Mouse (Mus musculus) kidney, embryonic 16.5 days (tissue): Measurements from ENCODE around the gene Cnksr1. TPM values are rescaled to one million over a fixed set of nuclear protein-coding genes. Genes with fewer than 3 reads are reported as not detected.
"Not testable (repeated sequence)": the region's sequence is repeated elsewhere in the genome, so short reads cannot be mapped to it uniquely, and the experiment has no call there.

Experiments
- ATAC-seq: fragments of 200-750 bp; cut with Nextera tagmentation; 2 replicates; pipeline ENCODE4 v1.8.0; 2017; ENCODE audit warnings: moderate TSS enrichment; ENCODE audit not compliant: low FRiP score, low TSS enrichment
- H3K27ac ChIP-seq: fragments of 300-500 bp; sonication (generic); 2 replicates; pipeline ENCODE4 v1.5.1; 2014; ENCODE audit warnings: low read length
- H3K27me3 ChIP-seq: fragments of 300-500 bp; sonication (generic); 2 replicates; pipeline ENCODE4 v1.6.1; 2014; ENCODE audit warnings: low read length, control low read depth, mixed read lengths; ENCODE audit not compliant: insufficient read depth
- H3K36me3 ChIP-seq: fragments of 300-500 bp; sonication (generic); 2 replicates; pipeline ENCODE4 v1.6.1; 2014; ENCODE audit warnings: low read length, control low read depth, mixed read lengths; ENCODE audit not compliant: insufficient read depth
- H3K4me1 ChIP-seq: fragments of 300-500 bp; sonication (generic); 2 replicates; pipeline ENCODE4 v1.6.1; 2014; ENCODE audit warnings: low read length, control low read depth, mixed read lengths; ENCODE audit not compliant: insufficient read depth
- H3K4me2 ChIP-seq: fragments of 300-500 bp; sonication (generic); replicated peaks from 2 replicates; pipeline ENCODE4 v1.6.1; 2014; ENCODE audit warnings: low read depth, low read length
- H3K4me3 ChIP-seq: fragments of 300-500 bp; sonication (generic); 2 replicates; pipeline ENCODE4 v1.5.1; 2014; ENCODE audit warnings: mild to moderate bottlenecking, low read length
- H3K9ac ChIP-seq: fragments of 300-500 bp; sonication (generic); replicated peaks from 2 replicates; pipeline ENCODE4 v1.6.1; 2014; ENCODE audit warnings: low read length
- H3K9me3 ChIP-seq: fragments of 300-500 bp; sonication (generic); 2 replicates; pipeline ENCODE4 v1.6.1; 2016; ENCODE audit warnings: low read length, control low read depth
- WGBS: fragments of 180-500 bp; shearing (Covaris S2); extraction: QIAGEN DNeasy Blood & Tissue Kit; methylation state at CpG from one replicate; pipeline ENCODE4 v1.1.7; 2014; 5-methylcytosine and 5-hydroxymethylcytosine counted together
- polyA plus RNA-seq: library from polyadenylated mRNA; unstranded; fragments of >200 nt; fragmentation: Nextera tagmentation; extraction: Ambion mirVana; gene quantifications from 2 replicates; pipeline ENCODE4 v1.2.1, GENCODE M21; 2015

Cnksr1 gene
- 9.6 and 10.9 TPM in 2 replicates for polyA plus RNA-seq

GRCm38 (mm10) chr4:134238279-134238651, at the start of gene Cnksr1:
TSS of gene Cnksr1 (minus strand) at chr4:134238399.
- Histone ChIP-seq H3K9ac (peak within 1 kb of the TSS; percentile 62), H3K27me3 (peaks cover 4% of the 10 kb centered on the region; the same call in 1 of the 2 replicates), H3K4me3 (peak within 1 kb of the TSS; percentile 43), H3K9me3 (no peaks in the 10 kb centered on the region), H3K36me3 (no peaks in the 10 kb centered on the region), H3K4me1 (peaks cover 18% of the 10 kb centered on the region), H3K27ac (peak within 1 kb of the TSS; percentile 55), H3K4me2 (peak within 1 kb of the TSS; percentile 55)
- WGBS = under 1% methylated on average over 18 of the region's 18 CpGs
- ATAC-seq = peak; percentile 91

DNA sequence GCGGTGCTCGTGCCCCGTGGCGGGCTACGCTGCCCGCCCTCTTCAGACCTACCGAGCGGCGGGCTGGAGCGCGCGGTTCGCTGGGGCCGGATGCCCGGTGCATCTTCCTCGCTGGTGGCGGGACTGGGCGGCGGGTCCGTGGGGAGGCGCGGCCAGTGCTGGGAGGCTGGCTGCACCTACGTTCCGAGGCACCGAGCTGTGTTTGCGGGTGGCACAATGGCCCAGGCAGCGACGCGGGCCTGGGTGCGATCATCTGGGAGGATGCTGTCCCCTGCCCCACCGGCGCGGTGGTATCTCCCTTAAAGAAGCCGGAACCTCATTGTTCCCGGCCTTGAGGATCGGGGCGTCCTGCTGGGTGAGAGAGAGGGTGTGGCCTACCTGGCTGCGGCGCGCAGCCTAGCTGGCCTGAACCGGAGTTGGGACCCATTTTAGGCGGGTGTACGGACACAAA, 49.4 kb upstream of the Cnksr1 start, which contains the start of gene Pdik1l:
Gene Pdik1l (minus strand): TSS at position 321 of the 451 bp plus-strand sequence.
- peak within 1 kb of the TSS; percentile 97 for H3K27ac ChIP-seq
- peak within 1 kb of the TSS; percentile 72 for H3K4me3 ChIP-seq
- peak within 1 kb of the TSS; percentile 70 for H3K4me2 ChIP-seq
- H3K4me1 ChIP-seq = peaks cover 22% of the 10 kb centered on the region
- H3K9ac ChIP-seq = peak within 1 kb of the TSS; percentile 81
- WGBS = under 1% methylated on average over 43 of the region's 43 CpGs
- no peaks in the 10 kb centered on the region for H3K9me3 ChIP-seq
- ATAC-seq = peak; percentile 89
- H3K27me3 ChIP-seq = peaks cover 3% of the 10 kb centered on the region; the same call in 1 of the 2 replicates
- H3K36me3 ChIP-seq = peaks cover 13% of the 10 kb centered on the region; the same call in 1 of the 2 replicates

DNA sequence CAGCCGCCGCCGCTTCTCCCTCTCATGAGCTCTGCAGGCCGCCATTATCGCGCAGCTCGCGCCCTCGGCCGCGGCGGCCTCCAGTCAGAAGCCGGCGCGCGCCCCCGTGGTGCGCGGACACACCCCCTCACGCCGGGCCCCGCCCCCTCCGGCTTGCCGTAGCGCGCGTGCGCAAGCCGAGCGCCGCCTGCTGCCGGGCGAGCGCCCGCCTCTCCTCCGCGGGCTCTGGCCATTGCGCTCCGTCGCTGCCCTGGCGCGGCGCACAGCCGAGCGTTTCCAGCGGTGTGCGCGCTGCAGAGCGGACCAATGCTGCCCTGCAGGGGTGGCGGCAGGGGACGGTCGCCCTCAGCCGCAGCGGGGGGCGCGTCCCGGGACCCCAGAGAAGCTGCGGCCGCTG, 49.0 kb upstream of the Cnksr1 start:
- Histone ChIP-seq H3K36me3 (peaks cover 15% of the 10 kb centered on the region), H3K4me3 (peak overlapping the region; percentile 72), H3K4me2 (peak overlapping the region; percentile 70), H3K9me3 (no peaks in the 10 kb centered on the region), H3K9ac (peak overlapping the region; percentile 81), H3K27me3 (no peaks in the 10 kb centered on the region), H3K27ac (peak overlapping the region; percentile 97), H3K4me1 (peaks cover 22% of the 10 kb centered on the region)
- under 1% methylated on average over 51 of the region's 59 CpGs for WGBS
- ATAC-seq = peak; percentile 97

DNA sequence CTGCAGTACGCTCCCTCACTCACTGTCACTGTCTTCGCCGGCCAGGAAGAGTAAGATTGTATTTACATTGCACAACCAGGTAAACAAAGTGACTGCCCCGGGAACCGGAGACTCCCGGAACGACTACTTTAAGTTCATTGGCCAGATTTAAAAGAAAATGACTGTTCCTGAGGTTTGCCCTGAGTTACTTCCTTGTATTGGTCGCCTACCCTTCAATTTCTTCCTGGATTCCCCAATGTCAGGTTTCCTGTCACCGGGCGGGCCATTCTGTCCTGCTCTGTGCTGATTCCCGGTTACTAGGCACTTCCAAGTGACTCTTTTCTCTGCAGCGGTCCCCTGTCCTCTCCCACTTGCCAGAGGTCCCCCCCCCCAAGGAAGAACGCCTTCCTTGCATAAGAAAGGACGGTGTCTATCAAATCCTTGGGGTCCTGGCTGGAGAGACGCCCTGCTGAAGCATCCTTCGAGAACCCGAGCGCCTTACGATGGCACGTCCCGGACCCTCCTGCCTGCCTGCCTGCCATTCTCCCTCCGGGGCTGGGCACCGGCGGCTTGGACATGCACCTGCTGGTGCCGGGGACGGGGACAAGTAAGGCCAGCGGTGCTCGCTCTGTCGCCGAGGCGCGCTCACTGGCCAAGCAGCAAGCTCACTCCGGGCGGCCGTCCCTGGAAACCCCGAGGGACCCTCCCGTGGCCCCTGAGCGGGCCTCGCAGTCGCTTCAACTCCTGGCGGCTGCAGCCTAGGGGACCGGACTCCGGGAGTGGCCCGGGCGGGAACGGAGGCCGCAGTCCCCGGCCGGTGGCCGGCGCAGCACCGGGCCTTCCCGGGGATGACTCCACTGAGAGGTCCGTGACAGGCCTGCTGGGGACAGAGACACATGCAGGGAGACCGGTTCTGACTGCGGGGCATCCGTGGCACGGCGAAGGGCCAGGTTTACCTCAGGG, 48.3 kb upstream of the Cnksr1 start:
- H3K9me3 ChIP-seq = no peaks in the 10 kb centered on the region
- H3K4me3 ChIP-seq = peak overlapping the region; percentile 72
- peak overlapping the region; percentile 81 for H3K9ac ChIP-seq
- peaks cover 17% of the 10 kb centered on the region for H3K36me3 ChIP-seq
- peak overlapping the region; percentile 39; the same call in 1 of the 2 replicates for H3K27ac ChIP-seq
- no peaks in the 10 kb centered on the region for H3K27me3 ChIP-seq
- WGBS = 1% methylated on average over 59 of the region's 59 CpGs
- ATAC-seq = peak; percentile 43
- peak overlapping the region; percentile 70 for H3K4me2 ChIP-seq
- H3K4me1 ChIP-seq = peaks cover 22% of the 10 kb centered on the region

DNA sequence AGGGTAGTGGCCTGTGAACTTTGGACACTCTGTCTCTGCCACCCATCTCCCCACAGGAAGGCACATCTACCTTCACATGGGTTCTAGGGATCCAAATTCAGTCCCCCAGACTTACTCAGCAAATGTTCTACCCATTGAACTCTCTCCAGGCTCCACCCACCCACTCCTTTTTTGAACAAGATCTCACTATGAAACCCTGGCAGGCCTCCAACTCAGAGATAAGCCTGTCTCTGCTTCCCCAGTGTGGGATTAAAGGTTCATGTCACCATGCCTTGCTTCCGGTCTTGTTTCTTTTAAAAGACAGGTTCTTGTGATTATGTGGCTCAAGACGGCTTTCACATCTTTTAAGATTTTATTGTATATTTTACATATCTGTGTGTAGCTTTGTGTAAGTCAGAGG, 46.7 kb upstream of the Cnksr1 start:
- H3K36me3 ChIP-seq = peaks cover 28% of the 10 kb centered on the region
- ATAC-seq = no peak

DNA sequence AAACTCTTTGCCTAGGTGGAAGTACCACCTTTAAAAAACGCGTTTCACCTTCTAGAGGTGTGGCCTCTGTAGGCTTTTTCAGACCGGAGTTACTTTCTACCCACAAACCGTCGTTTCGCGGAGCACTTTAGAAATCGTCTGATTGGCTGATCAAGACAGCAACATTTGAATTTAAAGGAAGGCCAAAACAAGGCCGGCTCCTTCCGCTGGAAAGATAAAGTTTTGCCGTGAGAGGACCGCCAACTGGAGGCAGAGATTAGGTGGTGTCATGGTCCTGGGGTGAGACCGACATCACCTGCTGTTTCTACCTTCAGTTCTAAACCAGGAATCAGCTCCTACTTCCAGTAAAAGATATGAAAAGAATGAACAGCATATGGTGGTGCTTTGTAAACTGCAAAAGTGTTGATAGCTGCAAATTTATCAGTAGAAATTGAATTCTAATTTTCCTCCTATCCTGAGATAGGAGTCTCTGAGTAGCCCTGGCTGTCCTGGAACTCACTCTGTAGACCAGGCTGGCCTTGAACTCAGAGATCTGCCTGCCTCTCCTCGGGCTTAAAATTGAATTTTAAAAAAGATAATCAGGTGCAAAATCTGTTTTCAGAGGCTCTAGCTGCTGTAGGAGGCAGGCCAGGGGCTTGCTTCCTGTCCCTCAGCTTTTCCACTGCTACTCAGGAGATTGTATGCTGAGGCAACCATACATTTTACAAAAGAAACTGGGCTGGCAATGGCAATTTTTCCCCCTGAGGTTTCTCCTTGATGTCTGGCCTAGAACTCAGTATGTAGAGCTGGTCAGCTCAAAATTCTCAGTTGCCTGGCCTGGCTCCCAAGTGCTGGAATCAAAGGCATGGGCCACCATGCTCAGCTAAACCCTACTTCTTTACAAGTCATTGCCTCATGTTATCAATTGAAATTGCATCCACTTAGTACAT, 35.5 kb upstream of the Cnksr1 start:
- Histone ChIP-seq H3K4me1 (peaks cover 6% of the 10 kb centered on the region), H3K36me3 (peaks cover 19% of the 10 kb centered on the region), H3K9me3 (no peaks in the 10 kb centered on the region), H3K9ac (peak overlapping the region; percentile 51), H3K27ac (peak overlapping the region; percentile 61), H3K27me3 (no peaks in the 10 kb centered on the region), H3K4me3 (peak overlapping the region; percentile 31), H3K4me2 (peak overlapping the region; percentile 48)
- 6% methylated on average over 14 of the region's 14 CpGs for WGBS
- ATAC-seq = no peak

More for the DNA sequence above, 46.7 kb upstream of the Cnksr1 start:
- Histone ChIP-seq H3K27me3 (no peaks in the 10 kb centered on the region), H3K4me2 (no peak overlapping the region), H3K4me3 (no peak overlapping the region), H3K9ac (no peak overlapping the region), H3K27ac (no peak overlapping the region), H3K9me3 (no peaks in the 10 kb centered on the region), H3K4me1 (peaks cover 22% of the 10 kb centered on the region)
- 91% methylated on average over 2 of the region's 2 CpGs for WGBS

GRCm38 (mm10) chr4:134272731-134273416, 34.7 kb upstream of the Cnksr1 start:
- no peaks in the 10 kb centered on the region for H3K27me3 ChIP-seq
- peaks cover 13% of the 10 kb centered on the region for H3K36me3 ChIP-seq
- WGBS = 13% methylated on average over 12 of the region's 13 CpGs
- ATAC-seq = no peak
- H3K4me3 ChIP-seq = peak overlapping the region; percentile 31
- H3K9ac ChIP-seq = peak overlapping the region; percentile 51; the same call in 1 of the 2 replicates
- H3K4me1 ChIP-seq = peaks cover 6% of the 10 kb centered on the region
- H3K4me2 ChIP-seq = peak overlapping the region; percentile 48
- H3K27ac ChIP-seq = peak overlapping the region; percentile 61
- H3K9me3 ChIP-seq = no peaks in the 10 kb centered on the region

- Histone ChIP-seq H3K4me2 (no peak overlapping the region), H3K4me1 (peaks cover 6% of the 10 kb centered on the region), H3K36me3 (peaks cover 5% of the 10 kb centered on the region), H3K27ac (no peak overlapping the region), H3K4me3 (no peak overlapping the region), H3K27me3 (no peaks in the 10 kb centered on the region), H3K9ac (no peak overlapping the region), H3K9me3 (no peaks in the 10 kb centered on the region)
- no peak for ATAC-seq
- WGBS = 79% methylated on average over 7 of the region's 7 CpGs
These were observed 33.8 kb upstream of the Cnksr1 start for GRCm38 (mm10) chr4:134271979-134272378.

GRCm38 (mm10) chr4:134269622-134270021, 31.4 kb upstream of the Cnksr1 start:
- not testable (repeated sequence) for H3K27ac ChIP-seq, H3K27me3 ChIP-seq

More at GRCm38 (mm10) chr4:134269622-134270021, 31.4 kb upstream of the Cnksr1 start:
- not testable (repeated sequence) for ATAC-seq, H3K36me3 ChIP-seq, H3K4me1 ChIP-seq, H3K9me3 ChIP-seq, H3K9ac ChIP-seq, H3K4me3 ChIP-seq, H3K4me2 ChIP-seq
